Mouse (Mus musculus): ENCODE measurements around the gene Gys1. TPM values are rescaled to one million over a fixed set of nuclear protein-coding genes. Genes with fewer than 3 reads are reported as not detected.
A peak's percentile ranks its signal among the peaks of the same experiment; 100 is the strongest.
"Not testable (repeated sequence)": the region's sequence is repeated elsewhere in the genome, so short reads cannot be mapped to it uniquely, and the experiment has no call there.

Gys1 gene
- polyA plus RNA-seq (2016; fragmentation: Nextera tagmentation; extraction: Ambion mirVana): 34.8 TPM in 2 replicates

DNA sequence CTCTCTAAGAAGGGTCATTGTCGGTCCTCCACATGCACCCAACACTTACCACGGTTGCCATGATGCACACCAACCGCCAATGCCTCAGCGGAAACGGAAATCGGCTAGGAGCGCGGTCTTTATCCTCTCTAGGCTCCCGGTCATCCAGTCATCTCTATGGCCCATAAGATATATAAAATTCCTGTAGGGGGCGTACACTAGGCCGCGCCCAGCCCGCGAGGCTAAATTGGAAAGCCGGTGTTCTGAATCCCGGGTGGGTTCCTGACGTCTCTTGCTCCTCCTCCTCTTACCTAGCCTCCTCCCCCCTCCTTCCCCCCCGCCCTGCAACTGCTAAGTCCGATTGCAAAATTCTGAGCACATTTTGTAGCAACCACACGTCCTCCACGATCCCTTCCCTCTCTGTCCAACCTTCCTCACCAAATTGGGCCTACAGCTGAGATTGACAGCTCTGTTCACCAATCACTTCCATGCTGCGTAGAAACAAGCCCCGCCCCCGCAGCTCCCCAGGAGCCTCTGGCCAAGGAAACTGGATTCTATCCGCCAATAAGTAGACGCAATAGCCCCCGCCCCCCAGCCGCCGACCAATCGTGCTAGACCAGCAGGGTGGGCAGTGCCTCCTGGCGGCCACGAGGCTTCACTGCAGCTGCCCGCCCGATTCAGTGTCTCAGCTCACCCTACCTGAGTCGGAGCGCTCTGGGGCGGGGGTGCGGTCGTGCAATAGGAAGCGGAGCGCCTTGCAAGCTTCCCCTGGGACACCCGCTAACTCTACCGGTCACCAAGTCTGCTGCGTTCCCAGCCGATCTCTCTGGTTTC, at the start of gene Gys1:
TSS of gene Gys1 (plus strand) at position 642 of the 813 bp plus-strand sequence.
- peak; percentile 97 for ATAC-seq (ENCODE audit: low FRiP score)
- Histone ChIP-seq H3K27me3 (no peaks in the 10 kb centered on the region), H3K4me1 (peaks cover 44% of the 10 kb centered on the region), H3K9ac (peak within 1 kb of the TSS; percentile 89), H3K4me3 (peak within 1 kb of the TSS; percentile 88), H3K4me2 (replicated peaks) (peak within 1 kb of the TSS; percentile 99), H3K36me3 (peaks cover 27% of the 10 kb centered on the region), H3K27ac (peak within 1 kb of the TSS; percentile 92), H3K9me3 (replicated peaks) (no peaks in the 10 kb centered on the region)
- WGBS: under 1% methylated on average over 45 of the region's 45 CpGs

GRCm38 (mm10) chr7:45386077-45386476, 48.6 kb upstream of the Gys1 start:
- no peak for ATAC-seq (ENCODE audit: low FRiP score)
- H3K9me3 ChIP-seq (replicated peaks): no peaks in the 10 kb centered on the region
- 87% methylated on average over 3 of the region's 3 CpGs for WGBS

DNA sequence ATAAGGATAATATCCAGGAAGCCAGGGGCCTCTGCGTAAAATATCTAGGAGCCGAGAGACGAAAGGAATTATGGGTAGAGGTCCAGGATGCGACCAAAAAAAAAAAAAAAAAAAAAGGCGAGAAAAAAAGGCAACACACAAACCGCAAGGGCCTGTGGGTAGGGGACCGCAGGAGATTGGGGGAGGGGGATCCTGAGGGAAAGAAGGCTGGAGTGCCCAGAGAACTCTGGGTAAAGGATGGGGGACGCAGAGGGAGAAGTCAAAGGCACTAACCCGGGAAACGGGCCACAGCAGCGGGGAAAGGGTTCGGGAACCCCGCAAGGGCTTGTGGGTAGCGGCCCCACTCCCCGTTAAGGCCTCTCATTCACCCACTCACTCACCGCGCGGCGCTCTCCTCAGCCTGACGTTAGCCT, 39.5 kb upstream of the Gys1 start:
- Histone ChIP-seq H3K27me3 (no peaks in the 10 kb centered on the region), H3K9me3 (replicated peaks) (no peaks in the 10 kb centered on the region), H3K4me3 (peak overlapping the region; percentile 86), H3K27ac (peak overlapping the region; percentile 99), H3K36me3 (peaks cover 24% of the 10 kb centered on the region), H3K4me2 (replicated peaks) (peak overlapping the region; percentile 84), H3K9ac (peak overlapping the region; percentile 93), H3K4me1 (peaks cover 19% of the 10 kb centered on the region)
- ATAC-seq (ENCODE audit: low FRiP score): peak; percentile 82
- WGBS: 3% methylated on average over 19 of the region's 20 CpGs

More at GRCm38 (mm10) chr7:45386077-45386476, 48.6 kb upstream of the Gys1 start:
- no peaks in the 10 kb centered on the region for H3K4me1 ChIP-seq
- H3K4me3 ChIP-seq: no peak overlapping the region
- peaks cover 96% of the 10 kb centered on the region for H3K36me3 ChIP-seq
- no peak overlapping the region for H3K4me2 ChIP-seq (replicated peaks)
- no peak overlapping the region for H3K9ac ChIP-seq
- no peaks in the 10 kb centered on the region for H3K27me3 ChIP-seq
- no peak overlapping the region for H3K27ac ChIP-seq

DNA sequence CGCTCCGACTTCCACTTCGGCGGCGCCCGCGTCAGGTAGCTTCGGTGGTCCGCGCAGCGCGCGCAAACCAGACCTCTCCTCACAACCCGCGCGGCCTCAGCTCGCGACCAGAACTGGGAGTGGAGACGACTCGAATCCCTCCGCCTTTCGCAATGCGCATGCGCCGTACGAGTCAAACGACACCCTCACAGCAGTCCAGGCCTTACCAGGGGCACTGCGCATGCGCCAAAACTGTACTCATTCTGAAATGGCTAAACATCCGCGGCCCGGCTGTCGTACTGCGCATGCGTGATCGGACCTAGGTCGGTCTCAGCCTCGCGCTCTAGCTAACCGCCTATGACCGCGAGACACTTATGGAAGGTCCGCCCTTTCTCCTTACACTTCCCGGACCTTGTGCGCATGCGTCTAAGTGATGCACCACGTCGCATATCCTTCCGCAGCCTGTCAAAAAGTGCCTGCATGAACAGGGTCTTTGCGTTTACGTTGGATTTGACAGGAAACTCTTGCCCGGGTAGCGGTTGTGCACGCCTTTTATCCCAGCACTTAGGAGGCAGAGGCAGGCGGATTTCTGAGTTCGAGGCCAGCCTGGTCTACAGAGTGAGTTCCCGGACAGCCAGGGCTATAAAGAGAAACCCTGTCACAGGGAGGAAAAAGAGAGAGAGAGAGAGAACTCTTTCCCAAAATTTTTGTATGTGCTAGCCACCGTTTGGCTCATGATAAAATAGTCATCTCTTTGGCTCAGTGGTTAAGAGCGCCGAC, 38.9 kb upstream of the Gys1 start, which contains the start of gene Snrnp70:
TSS of gene Snrnp70 (minus strand) at position 165 of the 759 bp plus-strand sequence.
- H3K9me3 ChIP-seq (replicated peaks): no peaks in the 10 kb centered on the region
- H3K36me3 ChIP-seq: peaks cover 17% of the 10 kb centered on the region
- peaks cover 19% of the 10 kb centered on the region for H3K4me1 ChIP-seq
- peak; percentile 97 for ATAC-seq (ENCODE audit: low FRiP score)
- under 1% methylated on average over 60 of the region's 60 CpGs for WGBS
- peak within 1 kb of the TSS; percentile 84 for H3K4me2 ChIP-seq (replicated peaks)
- H3K4me3 ChIP-seq: peak within 1 kb of the TSS; percentile 86
- peak within 1 kb of the TSS; percentile 93 for H3K9ac ChIP-seq
- H3K27me3 ChIP-seq: no peaks in the 10 kb centered on the region
- H3K27ac ChIP-seq: peak within 1 kb of the TSS; percentile 99

- peak overlapping the region; percentile 58 for H3K4me2 ChIP-seq (replicated peaks)
- H3K36me3 ChIP-seq: peaks cover 13% of the 10 kb centered on the region
- H3K4me3 ChIP-seq: peak overlapping the region; percentile 86
- H3K4me1 ChIP-seq: peaks cover 19% of the 10 kb centered on the region
- not testable (repeated sequence) for H3K27me3 ChIP-seq; H3K9me3 ChIP-seq (replicated peaks)
- H3K9ac ChIP-seq: peak overlapping the region; percentile 51; the same call in 1 of the 2 replicates
- H3K27ac ChIP-seq: peak overlapping the region; percentile 76; the same call in 1 of the 2 replicates
- peak; percentile 37; the same call in 1 of the 2 replicates for ATAC-seq (ENCODE audit: low FRiP score)
- WGBS: 4% methylated on average over 3 of the region's 3 CpGs
Observed at GRCm38 (mm10) chr7:45396337-45396775, 38.3 kb upstream of the Gys1 start.

- Histone ChIP-seq H3K9me3 (replicated peaks) (no peaks in the 10 kb centered on the region), H3K9ac (no peak overlapping the region), H3K4me3 (no peak overlapping the region), H3K36me3 (peaks cover 9% of the 10 kb centered on the region), H3K27me3 (no peaks in the 10 kb centered on the region), H3K27ac (no peak overlapping the region), H3K4me2 (replicated peaks) (no peak overlapping the region), H3K4me1 (peaks cover 19% of the 10 kb centered on the region)
- WGBS: 75% methylated on average over 2 of the region's 2 CpGs
- no peak for ATAC-seq (ENCODE audit: low FRiP score)
Observed at GRCm38 (mm10) chr7:45396787-45397186, 37.9 kb upstream of the Gys1 start.

GRCm38 (mm10) chr7:45401521-45402085, 33.0 kb upstream of the Gys1 start:
- Histone ChIP-seq H3K4me2 (replicated peaks) (no peak overlapping the region), H3K27me3 (peaks cover 22% of the 10 kb centered on the region), H3K4me3 (no peak overlapping the region), H3K9ac (no peak overlapping the region), H3K27ac (no peak overlapping the region), H3K4me1 (peaks cover 4% of the 10 kb centered on the region), H3K36me3 (no peaks in the 10 kb centered on the region), H3K9me3 (replicated peaks) (0 out of 2 replicates have a peak, but pooled peaks cover 3% of the 10 kb centered on the region)
- no peak for ATAC-seq (ENCODE audit: low FRiP score)
- 76% methylated on average over 10 of the region's 10 CpGs for WGBS

DNA sequence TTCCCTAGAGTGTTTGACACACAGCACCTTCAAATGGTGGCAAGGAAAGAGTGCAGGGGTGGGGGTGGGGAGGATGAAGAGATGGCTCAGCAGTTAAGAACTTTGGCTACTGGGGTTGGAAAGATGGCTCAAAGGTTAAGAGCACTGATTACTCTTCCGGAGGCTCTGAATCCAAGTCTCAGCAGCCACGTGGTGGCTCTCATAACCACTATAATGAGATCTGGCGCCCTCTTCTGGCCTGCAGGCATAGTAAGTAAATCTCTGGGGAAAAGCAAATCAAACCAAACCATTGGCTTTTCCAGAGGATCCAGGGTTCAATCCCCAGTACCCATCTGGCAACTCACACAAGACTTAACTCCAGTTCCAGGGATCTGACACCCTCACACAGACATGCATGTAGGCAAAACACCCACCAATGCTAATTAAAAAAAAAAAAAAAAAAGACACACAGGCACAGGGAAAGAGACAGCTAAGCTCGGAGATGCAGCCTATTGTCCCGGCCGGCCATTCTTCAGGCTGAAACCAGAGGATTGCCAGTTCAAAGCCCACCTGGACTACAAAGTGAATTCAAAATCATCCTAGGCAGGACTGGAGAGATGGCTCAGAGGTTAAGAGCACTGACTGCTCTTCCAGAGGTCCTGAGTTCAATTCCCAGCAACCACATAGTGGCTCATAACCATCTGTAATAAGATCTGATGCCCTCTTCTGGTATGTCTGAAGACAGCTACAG, 30.9 kb upstream of the Gys1 start:
- H3K4me1 ChIP-seq: peaks cover 6% of the 10 kb centered on the region
- H3K36me3 ChIP-seq: no peaks in the 10 kb centered on the region
- H3K4me2 ChIP-seq (replicated peaks): no peak overlapping the region
- no peak overlapping the region for H3K4me3 ChIP-seq
- WGBS: 44% methylated on average over 6 of the region's 6 CpGs
- H3K27ac ChIP-seq: no peak overlapping the region
- ATAC-seq (ENCODE audit: low FRiP score): no peak
- H3K9ac ChIP-seq: no peak overlapping the region
- 0 out of 2 replicates have a peak, but pooled peaks cover 3% of the 10 kb centered on the region for H3K9me3 ChIP-seq (replicated peaks)
- H3K27me3 ChIP-seq: peaks cover 43% of the 10 kb centered on the region

GRCm38 (mm10) chr7:45405091-45406075, 29.3 kb upstream of the Gys1 start, which contains the start of gene Kcna7:
Gene Kcna7, plus strand, starts transcription at chr7:45405653.
- Histone ChIP-seq H3K4me2 (replicated peaks) (peak within 1 kb of the TSS; percentile 48), H3K36me3 (no peaks in the 10 kb centered on the region), H3K9ac (peak within 1 kb of the TSS; percentile 32; the same call in 1 of the 2 replicates), H3K4me1 (peaks cover 6% of the 10 kb centered on the region), H3K27ac (no peak within 1 kb of the TSS), H3K27me3 (peaks cover 59% of the 10 kb centered on the region), H3K9me3 (replicated peaks) (0 out of 2 replicates have a peak, but pooled peaks cover 3% of the 10 kb centered on the region), H3K4me3 (peak within 1 kb of the TSS; percentile 34)
- WGBS: 12% methylated on average over 28 of the region's 28 CpGs
- no peak for ATAC-seq (ENCODE audit: low FRiP score)

All from hindbrain, embryonic 12.5 days (tissue).